Mouse (Mus musculus): Measurements from ENCODE around the gene Adgrf5. TPM values are rescaled to one million over a fixed set of nuclear protein-coding genes. Genes with fewer than 3 reads are reported as not detected.

Gene Adgrf5
- total RNA-seq, 2 experiments from 2014 or later = 87.4 to 89.4 TPM

DNA sequence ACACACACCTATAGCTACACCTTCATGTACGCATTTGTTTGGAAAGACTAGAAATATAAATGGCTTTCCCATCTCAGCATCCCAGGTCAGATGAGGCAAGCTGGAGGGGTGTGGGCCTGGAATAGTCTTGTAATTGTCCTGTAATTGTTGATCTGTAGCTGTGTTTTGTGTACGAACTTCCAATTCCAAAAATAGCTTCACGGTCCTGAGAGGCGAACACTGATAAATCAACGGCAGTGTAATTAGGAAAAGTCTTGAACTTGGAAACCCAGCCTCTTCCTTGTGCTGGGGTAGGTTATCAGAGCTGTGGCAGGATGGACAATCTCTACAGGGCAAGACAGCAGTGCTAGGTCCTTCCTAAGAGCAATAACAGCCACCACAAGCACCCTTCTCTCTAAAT is 18.5 kb downstream of the Adgrf5 start:
- DNase-seq = no peak

DNA sequence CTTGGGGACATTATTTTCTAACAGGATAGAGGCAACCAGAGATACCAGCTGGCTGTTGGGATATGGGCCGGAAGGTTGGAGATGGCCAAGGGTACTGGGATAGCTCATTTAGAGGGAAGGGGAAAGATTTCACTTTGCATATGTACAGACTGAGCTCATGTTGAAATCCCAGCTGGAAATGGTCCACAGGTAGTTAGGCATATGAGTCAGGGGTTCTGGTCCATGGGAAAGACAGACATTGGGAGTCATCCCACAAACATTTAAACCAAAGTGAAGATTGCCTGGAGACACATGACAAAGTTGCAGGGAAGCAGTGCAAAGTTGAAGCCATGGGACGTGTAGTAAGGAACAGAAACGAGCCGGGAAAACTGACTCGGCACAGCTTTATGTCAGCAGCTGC is 26.1 kb downstream of the Adgrf5 start:
- no peak for DNase-seq

- DNase-seq = peak; percentile 56
These were observed 26.9 kb downstream of the Adgrf5 start for GRCm38 (mm10) chr17:43387171-43387570.

DNA sequence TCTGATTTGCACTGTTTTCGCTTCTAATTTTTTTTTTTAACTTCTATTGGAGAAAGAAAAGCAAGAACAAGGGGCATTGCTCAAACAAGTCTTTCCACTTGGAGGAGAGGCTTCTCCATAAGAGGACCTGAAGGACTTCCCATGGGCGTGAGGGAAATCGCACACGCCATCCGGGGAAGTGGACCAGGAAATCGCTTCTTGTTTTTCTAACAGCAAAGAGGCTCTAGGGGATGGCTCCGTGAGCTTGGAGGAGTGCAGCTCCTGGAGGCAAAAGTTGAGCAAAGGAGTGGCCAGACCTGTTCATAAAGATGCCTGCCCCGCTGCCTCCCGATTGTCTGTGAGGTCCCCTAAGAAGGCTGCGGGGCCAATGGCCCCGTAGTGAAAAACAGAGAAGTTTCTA is 29.0 kb downstream of the Adgrf5 start:
- DNase-seq = peak; percentile 25

DNA sequence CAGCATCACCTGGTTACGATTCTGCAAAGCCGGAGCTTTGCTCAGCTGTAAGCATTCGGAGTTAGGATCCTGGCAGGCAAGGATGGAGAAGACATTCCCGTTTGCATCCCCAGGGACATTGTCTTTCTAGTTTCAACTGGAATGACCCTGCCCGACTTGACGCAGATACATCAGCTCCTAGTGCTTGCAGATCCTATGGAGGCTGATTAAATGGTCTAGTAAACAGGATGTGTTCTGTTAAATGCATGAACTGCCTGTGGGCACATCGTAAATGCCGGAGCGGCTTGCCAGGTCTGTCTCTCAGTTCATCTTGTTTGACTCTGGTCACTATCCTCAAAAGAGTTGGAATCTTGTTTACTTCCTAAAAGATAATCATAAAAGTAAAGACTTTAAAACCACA is 31.9 kb downstream of the Adgrf5 start:
- no peak for DNase-seq

DNA sequence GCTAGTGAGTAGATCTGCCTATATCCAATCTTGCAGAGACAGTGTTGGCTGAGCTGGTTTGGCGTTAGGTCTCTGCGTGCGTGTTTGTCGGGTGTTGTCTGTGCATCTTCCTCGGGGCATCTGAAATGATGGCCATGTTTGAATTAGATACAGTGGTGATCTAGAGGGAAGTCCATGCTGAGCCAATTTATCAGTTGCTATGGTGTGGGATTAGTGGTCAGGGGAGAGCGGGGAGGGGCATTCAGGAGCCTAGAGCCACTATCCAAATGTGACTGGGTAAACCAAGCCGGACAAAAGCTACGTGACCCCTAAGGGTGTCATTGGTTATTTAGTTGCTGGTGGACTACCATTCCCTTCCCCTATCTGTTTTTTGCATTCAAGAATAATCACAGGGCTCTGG is 33.4 kb downstream of the Adgrf5 start:
- no peak for DNase-seq

GRCm38 (mm10) chr17:43395400-43396258 is 35.4 kb downstream of the Adgrf5 start:
- no peak for DNase-seq

- DNase-seq = no peak
These were observed 38.4 kb downstream of the Adgrf5 start for GRCm38 (mm10) chr17:43398612-43399011.

DNA sequence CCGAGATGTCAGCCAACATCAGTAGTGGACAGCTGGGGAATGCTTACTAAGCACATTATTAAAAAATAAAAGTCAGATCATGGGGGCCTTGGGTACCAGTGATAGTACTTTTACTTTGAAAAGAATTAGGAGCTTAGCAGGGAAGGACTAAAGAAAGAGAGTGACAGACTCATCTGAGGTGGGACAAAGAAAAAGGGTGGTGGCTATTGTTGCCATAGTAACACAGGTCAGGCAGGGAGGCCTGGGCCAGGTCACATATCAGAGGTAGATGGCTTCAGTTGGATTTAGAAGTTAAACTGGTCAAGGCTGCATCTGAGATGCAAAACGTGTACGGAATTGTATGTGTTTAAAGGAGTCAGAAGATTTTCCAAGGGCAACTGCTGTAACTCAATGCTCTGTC is 38.9 kb downstream of the Adgrf5 start:
- no peak for DNase-seq

GRCm38 (mm10) chr17:43400483-43400882 is 40.2 kb downstream of the Adgrf5 start:
- no peak for DNase-seq

GRCm38 (mm10) chr17:43403851-43404250 is 43.6 kb downstream of the Adgrf5 start:
- no peak for DNase-seq

DNA sequence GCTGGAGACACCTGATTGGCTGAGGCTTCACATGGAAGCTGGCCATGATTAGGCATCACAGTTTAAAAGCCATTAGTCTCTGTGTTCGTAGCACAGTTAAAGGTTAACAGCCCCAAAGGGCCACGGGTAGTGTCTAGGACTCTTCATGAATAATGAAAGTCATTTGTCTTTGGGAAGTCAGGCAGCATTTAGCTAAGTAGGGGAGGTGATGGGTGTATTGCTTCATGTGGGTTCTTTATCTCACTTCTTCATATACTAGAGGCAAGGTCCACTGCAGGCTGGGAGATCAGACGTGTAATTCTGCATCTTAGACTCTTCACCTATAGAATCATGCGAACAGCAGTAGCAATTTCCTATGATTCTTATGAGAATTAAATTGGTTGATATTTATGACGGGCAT is 44.2 kb downstream of the Adgrf5 start:
- DNase-seq = no peak

DNA sequence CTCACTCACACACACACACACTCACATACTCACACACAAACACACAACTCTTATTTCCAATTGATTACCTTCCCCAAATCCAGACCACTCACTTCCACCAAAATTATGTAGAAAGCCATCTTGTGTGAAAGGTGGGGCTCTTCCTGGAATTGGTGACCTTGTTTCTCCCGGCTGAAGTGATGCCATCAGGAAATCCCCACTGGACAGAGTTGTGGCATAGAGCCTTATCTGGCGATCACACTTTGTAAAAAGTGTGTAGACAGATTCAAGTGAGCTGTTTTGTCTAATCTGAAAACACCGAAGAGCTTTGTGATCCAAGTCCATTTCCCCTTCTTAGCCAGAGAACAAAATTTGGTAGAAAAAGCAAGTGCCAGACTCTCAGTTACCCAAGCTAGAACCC is 46.1 kb downstream of the Adgrf5 start:
- DNase-seq = no peak

DNA sequence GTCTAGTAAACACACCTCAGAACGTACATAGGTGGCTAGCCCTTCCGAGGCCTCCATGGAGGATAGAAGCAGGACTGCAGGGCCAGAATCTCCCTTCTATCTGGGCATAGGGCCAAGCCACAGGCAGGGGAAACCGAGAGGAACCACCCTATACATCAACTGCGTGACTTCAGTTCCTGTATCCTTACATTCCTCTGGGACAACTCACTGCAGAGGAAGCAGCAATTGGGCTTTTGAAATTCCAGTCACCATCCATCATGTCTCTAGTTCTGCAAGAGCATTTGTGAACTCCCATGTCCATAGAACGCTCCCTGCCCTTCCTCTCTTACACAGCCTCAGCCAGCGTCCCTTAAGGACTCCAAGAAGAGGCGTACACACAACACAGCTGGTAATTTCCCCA is 47.3 kb downstream of the Adgrf5 start:
- DNase-seq = no peak

- no peak for DNase-seq
These were observed 52.9 kb downstream of the Adgrf5 start for GRCm38 (mm10) chr17:43413182-43413581.

GRCm38 (mm10) chr17:43419204-43419603 is 59.0 kb downstream of the Adgrf5 start:
- DNase-seq = no peak

DNA sequence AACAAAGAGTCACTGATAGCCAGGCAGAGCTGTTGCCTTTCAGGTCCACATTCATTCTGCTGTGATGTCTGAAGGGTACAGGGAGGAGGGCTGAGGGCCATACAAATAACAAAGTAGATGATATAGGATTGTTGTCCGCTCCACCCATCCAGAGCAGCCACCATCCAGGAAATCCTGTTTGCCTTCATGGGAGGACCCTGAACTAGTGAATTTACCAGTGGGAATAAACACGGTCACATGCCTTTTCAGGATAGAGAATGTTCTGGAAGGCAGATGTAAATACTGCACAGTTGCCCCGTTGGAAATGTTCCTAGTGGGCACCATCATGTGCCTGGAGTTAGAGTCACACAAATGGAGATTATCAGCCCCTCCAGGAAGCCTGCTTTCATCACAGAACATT is 60.1 kb downstream of the Adgrf5 start:
- DNase-seq = no peak

DNA sequence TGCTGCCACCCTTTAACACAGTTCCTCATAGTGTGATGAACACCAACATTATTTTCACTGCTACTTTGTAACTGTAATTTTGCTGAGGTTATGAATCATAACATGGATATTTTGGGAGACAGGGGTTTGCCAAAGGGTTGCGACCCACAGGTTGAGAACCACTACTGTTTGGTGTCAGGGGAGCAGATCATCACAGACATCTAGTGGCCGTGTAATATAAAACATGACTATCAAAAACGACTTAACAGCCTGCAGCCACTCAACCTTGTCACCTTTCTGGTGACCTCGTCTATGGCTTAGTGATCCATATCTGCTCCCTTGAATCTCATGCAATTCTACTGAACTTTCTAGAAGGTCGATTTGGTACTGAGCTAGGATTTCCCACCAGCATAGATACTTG is 63.7 kb downstream of the Adgrf5 start:
- DNase-seq = no peak

- no peak for DNase-seq
These were observed 71.4 kb downstream of the Adgrf5 start for GRCm38 (mm10) chr17:43431692-43432091.

- DNase-seq = peak; percentile 21
These were observed 74.2 kb downstream of the Adgrf5 start for GRCm38 (mm10) chr17:43434485-43434884.

DNA sequence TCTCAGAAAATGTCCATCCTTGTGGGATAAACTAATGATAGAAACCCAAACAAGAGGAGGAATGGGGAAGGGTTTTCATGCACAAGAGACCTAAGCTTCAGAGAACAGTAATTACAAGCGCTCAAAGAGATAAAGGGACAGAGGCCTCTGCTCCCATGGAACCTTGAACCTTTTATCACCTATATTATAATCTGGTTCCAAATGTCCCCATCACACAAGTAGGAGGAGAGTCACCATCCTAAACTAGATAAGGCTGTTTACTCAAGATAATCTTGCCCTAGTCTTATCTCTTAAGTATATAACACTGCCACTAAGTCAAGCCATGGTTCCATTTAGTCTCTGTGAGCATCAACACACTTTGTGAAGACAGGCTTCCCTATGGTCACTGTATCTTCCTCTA is 91.0 kb downstream of the Adgrf5 start:
- DNase-seq = no peak

DNA sequence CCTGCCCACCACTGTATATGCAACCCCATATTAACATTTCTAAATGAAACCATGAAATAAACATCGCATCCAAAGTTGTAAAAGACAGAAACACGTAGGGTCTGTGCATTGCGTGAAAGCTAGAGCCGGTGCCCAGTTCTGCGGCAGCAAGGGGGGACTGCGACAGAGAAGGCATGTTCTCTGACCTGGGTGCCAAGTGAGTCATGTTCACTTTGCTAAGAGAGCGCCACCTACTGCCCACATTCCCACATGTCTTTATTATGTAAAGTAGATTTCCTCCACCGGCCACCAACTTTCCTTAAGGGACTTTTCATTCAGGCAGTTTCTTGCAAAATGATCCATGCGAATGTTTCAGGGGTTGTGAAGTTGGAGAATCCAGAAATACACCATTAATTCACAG is 98.3 kb downstream of the Adgrf5 start:
- DNase-seq = peak; percentile 29

GRCm38 (mm10) chr17:43459737-43460230 is 99.5 kb downstream of the Adgrf5 start:
- DNase-seq = no peak
